Mouse (Mus musculus): ENCODE data around the gene Gdpgp1.
A peak's percentile ranks its signal among the peaks of the same experiment; 100 is the strongest.

Gdpgp1 gene

DNA sequence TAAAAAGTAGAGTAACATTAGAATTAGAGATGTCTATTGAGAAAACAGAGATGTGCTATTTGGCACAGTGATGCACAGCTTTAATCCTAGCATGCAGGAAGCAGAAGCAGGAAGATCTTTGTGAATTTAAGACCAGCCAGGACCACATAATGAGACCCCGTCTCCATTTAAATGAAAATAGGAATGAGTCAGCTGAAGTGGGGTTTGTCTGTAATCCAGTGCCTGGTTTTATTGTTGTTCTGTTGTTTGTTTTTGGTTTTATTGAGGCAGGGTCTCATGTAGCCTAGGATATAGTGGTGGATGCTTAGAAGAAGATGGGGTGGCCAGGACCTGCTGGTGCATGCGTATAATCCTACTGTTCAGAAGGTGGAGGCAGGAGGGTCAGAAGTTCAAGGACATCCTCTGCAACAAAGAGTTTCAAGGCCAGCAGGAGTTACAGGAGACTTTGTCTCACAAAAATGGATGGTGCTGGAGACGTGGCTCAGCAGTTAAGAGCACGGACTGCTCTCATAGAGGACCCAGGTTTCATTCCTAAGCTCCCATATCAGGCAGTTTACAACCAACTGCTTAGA, 11.4 kb upstream of the Gdpgp1 start:
- DNase-seq (ENCODE audit: low read depth, low spot score), result peak; percentile 95

DNA sequence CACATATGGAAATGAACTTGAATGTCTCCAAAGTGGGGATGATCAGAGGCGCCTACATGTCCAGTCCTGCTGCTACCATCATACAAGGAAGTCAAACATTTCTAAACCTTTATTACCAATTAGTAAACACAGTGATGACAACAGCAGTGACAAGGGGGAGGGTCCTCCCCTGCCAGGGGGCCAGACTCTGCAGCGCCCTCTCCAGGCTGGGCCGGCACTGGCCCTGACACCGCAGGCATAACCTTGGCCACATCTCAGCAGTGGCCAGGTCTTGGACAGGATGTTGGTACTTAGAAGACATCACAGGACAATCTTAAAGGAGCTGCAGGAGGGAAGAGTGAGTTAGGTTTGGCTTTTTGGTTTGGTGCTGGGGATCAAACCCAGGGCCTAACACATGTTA, 5.6 kb upstream of the Gdpgp1 start:
- DNase-seq (ENCODE audit: low read depth, low spot score), result no peak

DNA sequence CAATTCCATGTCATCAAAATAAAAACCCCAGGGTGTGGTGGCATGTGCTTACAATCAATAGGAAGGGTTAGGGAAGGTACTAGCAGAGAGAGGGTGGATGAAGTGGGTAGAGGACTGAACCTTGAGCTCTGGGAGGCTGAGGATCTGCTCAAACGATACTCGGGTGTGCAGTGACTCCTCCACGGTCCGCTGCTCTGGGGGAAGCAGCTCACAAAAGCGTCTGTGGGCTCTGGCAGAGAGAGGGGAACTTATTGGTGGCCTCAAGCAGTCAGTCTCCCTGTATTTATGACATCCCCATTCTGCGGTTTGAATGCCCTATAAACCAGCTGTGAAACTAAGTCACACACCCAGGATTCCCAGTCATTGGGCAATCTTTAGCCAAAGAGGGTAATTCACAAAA, 2.5 kb upstream of the Gdpgp1 start:
- no peak for DNase-seq (ENCODE audit: low read depth, low spot score)

DNA sequence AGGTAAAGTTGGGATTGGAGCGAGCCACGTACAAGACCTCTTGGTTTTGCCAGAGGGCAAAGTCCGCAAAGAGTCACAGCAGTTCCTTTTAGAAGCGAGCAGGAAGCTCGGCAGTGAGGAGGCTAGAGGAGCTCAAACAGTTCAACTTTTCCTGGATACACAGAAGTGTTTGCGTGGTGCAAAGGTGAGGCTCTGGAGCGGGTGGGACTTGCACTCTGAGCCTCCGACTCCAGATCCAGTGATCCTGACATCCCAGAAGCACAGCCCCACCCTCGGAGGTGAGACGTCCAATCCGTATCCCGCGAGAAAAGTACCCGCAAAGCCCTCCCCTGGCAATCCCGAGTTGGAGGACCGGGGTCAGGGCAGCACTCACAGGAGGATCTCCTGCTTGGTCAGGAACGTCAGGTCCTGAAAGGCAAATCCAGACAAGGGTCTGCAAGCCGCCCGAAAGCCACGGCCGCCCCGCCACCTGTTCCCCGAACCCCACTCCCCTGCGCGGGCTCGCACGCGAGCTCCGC, 635 bp upstream of the Gdpgp1 start:
- peak; percentile 92 for DNase-seq (ENCODE audit: low read depth, low spot score)

DNA sequence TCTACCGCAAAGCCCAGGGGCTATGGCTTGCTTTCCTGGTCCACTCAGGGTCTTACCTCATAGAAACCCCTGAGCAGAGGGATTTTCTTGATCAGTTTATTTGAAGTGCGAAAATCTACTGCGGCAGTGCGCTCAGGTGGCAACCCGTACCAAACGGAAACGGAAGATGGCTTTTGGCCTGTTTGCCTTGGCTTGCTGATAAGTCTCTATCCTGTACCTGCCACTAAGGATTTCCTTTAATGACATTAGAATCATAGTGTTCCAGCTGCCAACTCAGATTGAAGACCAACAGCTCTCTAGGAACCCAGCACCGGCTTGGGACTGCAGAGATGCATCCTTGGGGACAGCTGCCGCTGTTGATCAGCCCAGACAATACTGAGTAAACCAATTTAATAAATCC, 1.1 kb downstream of the Gdpgp1 start:
- DNase-seq (ENCODE audit: low read depth, low spot score), result no peak

DNA sequence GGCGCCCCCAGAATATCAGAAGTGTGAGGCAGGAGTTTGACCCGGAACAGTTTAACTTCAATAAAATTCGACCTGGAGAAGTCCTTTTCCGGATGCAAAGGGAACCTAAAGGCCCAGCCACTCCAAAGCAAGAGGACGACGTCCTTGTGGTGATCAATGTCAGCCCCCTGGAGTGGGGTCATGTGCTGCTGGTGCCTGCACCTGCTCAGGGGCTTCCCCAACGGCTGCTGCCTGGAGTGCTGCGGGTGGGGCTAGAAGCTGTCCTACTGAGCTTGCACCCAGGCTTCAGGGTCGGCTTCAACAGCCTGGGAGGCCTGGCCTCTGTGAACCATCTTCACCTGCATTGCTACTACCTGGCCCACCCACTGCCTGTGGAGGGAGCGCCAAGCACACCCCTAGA, 5.9 kb downstream of the Gdpgp1 start:
- DNase-seq (ENCODE audit: low read depth, low spot score), result peak; percentile 47

DNA sequence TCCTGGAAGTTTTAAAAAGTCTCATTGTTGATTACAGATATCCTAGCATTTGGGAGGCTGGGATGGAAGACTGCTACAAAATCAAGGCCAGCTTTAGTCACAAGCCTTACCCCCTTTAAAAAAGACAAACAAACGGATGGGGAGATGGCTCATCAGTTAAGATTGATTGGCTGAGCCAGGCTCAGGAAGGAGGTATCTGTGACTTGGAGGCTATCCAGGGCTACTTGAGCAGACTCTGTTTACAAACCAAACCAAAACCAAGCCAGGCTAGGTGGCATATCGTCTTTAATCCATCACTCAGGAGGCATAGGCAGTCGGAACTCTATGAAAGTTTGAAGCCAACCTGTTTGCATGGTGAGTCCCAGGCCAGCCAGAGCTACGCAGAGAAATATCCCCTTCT, 9.0 kb downstream of the Gdpgp1 start:
- DNase-seq (ENCODE audit: low read depth, low spot score), result no peak

DNA sequence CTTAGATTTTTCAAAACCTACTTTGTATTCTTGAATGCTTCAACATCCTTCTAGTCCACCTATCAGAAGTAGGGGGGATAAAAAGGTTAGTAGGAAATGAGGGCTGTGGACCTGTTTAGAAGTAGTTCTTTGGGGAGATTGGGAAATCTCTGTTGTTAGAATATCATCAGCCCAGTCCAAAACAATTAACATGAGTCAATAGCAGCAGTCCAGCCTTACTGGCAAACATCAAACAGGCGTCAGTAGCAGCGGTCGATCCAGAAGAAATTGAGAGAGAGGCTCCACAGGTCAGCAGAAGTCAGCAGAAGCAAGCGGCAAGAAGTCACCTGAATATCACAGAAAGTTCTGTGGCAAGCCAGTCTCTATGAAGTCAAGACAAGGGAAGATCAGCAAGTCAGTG, 12.2 kb downstream of the Gdpgp1 start:
- DNase-seq (ENCODE audit: low read depth, low spot score), result no peak

DNA sequence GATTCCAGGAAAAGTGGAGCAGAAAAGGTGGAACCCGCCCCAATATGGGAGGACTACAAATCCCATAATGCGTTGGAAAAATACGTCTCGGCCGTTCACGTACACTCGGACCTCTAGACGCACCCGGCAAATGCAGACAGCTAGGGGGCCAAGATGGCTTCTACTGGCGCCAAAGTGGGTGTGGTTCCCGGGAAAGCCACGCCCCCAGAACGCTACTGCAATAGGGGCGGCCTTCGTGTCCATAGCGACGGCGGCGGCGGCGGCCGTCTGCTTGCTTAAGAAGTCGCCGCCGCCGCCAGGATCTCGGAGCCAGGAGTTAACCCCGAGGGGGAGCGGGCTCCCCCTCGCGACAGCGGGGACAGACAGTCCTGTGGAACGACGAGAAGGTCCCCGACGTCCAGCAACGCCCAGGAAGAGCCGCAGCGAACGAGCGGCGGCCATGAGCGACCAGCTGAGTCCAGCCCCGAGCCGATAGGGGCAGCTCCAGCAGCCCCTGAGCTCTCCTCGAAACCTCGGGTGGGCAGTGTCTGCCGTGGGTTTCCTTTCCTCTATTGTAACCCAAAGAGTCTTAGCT, 13.6 kb downstream of the Gdpgp1 start, which contains the start of gene Ttll13:
Gene Ttll13 (plus strand): TSS at position 229 of the 574 bp plus-strand sequence.
- peak; percentile 99 for DNase-seq (ENCODE audit: low read depth, low spot score)

DNA sequence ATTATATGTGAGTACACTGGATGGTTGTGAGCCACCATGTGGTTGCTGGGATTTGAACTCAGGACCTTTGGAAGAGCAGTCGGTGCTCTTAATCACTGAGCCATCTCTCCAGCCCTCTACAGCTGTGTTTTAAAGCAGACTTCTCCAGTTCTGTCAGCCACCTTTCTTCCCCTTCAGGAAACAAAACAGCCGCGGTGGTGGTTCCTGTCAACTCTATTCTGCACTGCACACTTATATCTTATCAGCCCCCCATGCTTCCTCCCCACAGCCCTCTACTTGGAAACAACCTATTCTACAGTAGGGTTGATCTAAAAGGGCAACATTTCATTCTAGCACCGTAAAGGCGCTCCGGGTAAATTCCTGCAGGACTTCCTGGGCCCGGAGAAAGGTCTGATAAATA, 14.2 kb downstream of the Gdpgp1 start:
- DNase-seq (ENCODE audit: low read depth, low spot score), result no peak

DNA sequence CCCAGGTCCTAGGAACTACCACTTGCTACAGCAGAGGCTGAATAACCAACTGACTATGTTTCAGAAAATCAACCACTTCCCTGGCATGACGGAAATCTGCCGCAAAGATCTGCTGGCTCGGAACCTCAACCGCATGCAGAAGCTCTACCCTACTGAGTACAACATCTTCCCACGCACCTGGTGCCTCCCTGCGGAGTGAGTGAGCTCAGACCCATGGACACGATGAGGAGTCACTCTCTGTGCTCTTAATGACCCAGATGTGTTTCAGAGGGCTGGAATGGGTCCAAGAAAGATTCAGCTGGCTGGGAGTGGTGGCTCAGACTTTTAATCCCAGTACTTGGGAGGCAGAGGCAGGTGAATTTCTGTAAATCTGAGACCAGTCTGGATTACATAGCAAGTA, 19.8 kb downstream of the Gdpgp1 start:
- DNase-seq (ENCODE audit: low read depth, low spot score), result no peak

DNA sequence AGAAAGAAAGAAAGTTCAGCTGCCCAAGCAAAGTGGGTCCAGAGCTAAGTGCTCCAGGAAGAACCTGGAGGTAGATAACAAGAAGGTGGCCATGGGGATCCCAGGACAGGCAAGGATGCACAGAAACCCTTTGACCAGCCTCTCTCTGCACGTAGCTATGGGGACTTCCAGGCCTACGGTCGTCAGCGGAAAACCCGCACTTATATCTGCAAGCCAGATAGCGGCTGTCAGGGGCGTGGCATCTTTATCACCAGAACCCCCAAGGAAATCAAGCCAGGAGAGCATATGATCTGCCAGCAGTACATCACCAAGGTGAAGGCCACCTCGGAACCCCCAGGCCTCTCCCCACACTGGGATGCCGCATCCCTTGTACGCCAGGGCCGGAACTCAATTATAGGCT, 20.2 kb downstream of the Gdpgp1 start:
- no peak for DNase-seq (ENCODE audit: low read depth, low spot score)

DNA sequence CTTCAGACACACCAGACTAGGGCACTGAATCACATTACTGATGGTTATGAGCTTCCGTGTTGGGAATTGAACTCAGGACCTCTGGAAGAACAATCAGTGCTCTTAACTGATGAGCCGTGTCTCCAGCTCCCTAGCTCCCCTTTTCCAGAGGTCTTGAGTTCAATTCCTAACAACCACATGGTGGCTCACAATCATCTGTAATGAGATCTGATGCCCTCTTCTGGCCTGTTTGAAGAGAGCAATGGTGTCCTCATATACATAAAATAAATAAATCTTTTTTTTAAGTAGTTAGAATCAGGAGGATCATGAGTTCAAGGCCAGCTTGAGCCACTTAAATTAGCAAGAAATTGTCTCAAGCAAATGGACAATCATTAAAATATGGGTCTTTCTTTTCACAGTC, 23.3 kb downstream of the Gdpgp1 start:
- peak; percentile 54 for DNase-seq (ENCODE audit: low read depth, low spot score)

DNA sequence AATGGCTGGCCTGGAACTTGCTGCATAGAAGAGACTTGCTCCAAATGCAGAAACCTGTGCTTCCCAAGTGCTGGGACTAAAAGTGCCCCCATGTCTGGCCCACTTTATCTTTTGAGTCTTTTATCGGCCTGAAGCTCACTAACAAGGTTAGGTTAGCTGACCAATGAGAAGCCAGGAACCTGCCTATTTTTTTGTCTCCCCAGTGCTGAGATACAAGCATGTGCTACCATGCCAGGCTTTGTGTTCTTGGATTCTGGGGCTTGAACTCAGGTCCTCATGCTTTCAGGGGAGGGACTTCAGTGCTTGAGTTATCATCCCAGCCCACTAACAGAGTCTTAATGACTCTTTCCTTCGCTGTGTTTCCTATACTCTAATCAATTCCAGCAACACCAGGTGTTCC, 25.0 kb downstream of the Gdpgp1 start:
- peak; percentile 16 for DNase-seq (ENCODE audit: low read depth, low spot score)

DNA sequence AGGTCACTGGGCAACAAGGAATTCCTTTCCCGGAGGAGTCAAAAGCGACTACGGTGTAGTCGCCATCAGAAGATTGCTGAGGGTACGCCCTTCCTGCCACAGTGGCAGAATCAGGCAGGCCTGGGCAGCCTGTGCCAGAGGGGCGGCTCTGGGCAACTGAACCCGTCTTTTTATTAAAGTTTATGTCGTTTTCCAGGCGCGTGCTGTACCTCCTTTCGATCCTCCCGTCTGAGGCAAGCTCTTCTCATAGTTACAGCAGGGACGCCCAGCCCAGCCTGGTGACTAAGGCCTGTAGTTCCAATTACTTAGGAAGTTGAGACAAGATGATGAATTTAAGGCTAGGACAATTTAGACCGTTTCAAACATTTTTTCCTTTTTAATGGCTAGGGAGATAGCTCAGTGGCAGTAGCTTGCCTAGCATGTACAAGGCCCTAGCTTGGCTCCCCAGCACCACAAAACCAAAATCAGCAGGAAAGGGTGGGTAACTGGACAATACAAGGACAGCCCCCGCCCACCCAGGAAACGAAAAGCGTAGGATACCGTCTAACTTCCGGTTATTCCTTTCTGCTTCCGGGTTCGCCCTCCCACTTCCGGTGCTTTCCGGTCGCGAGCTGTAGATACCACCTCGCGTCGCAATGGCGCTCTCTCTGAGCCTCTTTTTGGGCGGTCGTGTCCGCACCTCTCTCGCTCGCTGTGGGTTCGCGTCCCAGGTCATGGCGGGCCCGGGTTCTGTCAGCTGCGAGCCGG, 28.1 kb downstream of the Gdpgp1 start, which contains the start of gene Ngrn:
Gene Ngrn (plus strand): TSS at position 591 of the 747 bp plus-strand sequence.
- DNase-seq (ENCODE audit: low read depth, low spot score), result peak; percentile 93

DNA sequence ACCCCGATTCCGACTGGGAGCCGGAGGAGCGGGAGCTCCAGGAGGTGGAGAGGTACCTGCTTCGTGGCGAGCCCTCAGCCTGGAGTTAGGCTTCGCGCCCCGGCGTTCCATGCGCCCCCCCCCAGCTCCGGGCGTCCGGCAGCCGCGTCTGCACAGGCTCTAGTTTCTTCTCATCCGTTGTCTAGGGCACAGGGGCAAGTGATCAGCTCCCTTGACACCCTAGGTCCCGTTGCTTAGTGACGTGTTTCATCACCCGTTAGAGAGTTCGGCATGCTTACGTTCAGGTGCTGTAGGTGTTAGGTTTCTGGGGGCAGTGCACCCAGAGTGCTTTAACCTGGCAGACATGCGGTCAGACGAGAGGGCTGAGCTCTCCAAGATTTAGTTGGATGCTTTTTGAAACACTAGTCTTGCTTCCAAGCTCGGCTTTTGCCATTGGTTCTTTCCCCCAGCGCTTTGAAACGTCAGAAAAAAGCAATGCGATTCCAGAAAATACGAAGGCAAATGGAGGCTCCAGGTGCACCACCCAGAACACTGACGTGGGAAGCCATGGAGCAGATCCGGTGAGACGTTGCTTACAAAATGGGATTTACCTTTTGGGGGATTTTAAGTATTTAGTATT, 28.8 kb downstream of the Gdpgp1 start:
- DNase-seq (ENCODE audit: low read depth, low spot score), result peak; percentile 68

DNA sequence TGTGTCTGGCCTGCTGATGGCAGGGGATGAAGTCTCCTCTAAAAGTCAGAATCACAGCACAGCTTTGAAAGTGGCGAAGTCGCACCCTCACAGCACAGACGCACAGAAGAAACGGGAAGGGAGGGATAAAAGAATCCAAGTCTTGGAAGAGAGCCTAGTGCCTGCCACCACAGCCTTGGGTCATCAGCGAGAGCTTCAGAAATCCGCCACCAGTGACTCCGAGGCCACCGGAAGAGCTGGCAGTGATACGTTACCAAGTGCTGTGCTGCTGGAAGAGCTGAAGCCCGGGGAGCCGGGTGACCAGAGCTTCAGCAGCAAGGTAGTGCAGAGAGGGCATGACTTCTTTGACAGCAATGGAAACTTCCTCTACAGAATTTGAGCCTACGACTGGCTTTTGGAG, 31.9 kb downstream of the Gdpgp1 start:
- DNase-seq (ENCODE audit: low read depth, low spot score), result no peak

DNA sequence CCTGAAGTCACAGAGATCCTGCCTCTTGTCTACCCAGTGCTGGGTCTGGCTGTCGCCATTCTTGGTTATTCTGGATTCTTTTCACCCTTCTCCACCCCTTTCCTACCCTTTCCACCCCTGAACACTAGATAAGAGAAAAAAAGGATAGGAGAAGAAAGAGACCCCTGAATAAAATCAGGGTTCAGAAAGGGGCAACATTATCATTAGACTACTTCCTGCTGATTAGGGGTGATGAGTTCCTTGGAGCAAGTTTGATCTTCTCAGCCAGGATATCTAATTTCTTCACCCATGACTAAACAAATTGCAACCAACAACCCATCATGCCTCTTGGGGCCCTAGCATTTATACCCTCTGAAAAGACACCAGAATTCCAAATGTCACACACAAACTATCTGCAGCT, 35.1 kb downstream of the Gdpgp1 start:
- no peak for DNase-seq (ENCODE audit: low read depth, low spot score)

DNA sequence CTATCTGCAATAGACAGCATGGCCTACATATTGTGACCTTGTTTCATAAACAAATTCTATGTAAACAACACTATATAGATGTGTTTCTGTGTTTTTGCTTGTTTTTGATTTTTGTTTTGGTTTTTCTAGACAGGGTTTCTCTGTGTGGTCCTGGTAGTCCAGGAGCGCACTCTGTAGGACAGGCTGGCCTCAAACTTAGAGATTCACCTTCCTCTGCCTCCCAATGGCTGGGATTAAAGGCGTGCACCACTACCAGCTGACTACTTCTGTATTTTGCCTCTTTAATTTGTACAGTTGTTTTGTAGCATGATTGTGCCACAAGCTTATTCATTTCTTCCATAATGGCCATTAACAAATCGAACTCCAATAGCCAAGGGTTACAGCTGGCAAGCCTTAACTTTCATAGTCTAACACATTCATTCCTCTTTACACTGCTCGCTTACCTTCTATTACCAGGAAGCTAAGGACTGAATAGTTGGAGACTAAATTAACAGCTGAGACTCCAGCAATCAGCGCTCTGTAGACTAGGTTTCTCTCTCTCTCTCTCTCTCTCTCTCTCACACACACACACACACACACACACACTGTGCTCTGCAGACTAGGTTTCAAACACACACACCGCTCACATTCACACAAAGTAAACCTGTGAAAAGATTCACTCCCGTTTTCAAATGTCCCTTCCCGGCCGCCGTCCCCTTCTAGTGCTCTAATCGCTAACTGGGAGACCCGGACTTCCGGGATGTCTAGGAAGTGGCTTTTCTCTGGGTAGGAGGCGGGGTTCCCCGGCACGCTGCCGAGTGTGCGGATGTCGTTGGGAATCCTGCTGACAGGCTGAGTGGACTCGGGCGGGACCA, 36.5 kb downstream of the Gdpgp1 start, which contains the start of gene Vps33b:
Gene Vps33b (plus strand): TSS at position 753 of the 854 bp plus-strand sequence.
- peak; percentile 98 for DNase-seq (ENCODE audit: low read depth, low spot score)

DNA sequence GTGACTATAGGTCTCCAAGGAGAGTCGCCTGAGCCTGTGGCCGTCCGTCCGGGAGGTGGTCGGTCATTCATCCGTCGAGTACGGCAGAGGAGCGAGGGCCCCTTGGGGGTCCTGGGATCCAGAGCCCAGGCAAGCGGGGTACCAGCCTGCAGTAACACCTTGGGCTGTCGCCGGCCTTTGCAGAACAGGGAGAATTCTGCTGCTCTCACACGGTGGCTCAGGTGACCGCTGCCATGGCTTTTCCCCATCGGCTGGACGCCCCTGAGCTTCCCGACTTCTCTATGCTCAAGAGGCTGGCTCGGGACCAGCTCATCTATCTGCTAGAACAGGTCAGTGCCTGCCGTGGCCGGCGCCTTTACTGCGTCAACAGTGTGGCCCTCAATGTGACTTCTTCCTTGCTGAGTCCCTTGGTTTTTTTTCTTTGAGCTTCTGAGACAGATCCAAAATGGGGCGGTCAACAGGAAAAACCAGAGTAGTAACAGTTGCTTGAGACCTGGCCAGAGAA, 37.1 kb downstream of the Gdpgp1 start:
- no peak for DNase-seq (ENCODE audit: low read depth, low spot score)

DNA sequence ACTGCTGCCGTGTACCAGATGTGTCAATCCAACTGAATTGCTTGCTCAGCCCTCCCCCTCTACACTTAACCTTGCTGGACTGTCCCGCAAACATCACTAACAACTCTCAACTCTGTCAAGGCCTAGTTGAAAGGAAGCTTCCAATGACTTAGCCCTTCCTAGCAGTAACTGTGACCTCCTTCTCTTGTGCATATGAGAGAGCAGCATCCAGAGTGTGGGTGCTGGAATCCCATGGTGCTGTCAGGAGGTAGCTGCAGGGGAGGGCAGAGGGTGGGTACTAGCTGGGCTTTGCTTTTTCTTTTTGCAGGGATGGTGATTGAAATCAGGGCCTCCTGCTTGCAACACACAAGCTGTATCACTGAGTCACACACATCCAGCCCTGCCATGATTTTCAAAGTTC, 40.8 kb downstream of the Gdpgp1 start:
- no peak for DNase-seq (ENCODE audit: low read depth, low spot score)

All from R1 (cell line).